Mouse (Mus musculus) liver, adult 2 months (tissue): ENCODE measurements at regions not wholly inside any gene's neighbourhood (a gene's known extent, or its start where the extent isn't known, plus 50 kb on each side); places are given as distances from the start of the nearest gene placed in this dataset.

Experiments used
- CTCF ChIP-seq: fragments of 200-500 bp; IDR thresholded peaks from 2 replicates; pipeline ENCODE4 v1.5.1; 2011; ENCODE audit warnings: low read depth, low read length, control low read depth
- POLR2A ChIP-seq: fragments of 200-500 bp; IDR thresholded peaks from 2 replicates; pipeline ENCODE4 v1.6.1; 2011; ENCODE audit warnings: low read length, control low read depth; ENCODE audit not compliant: insufficient read depth; ENCODE audit errors: extremely low read depth

DNA sequence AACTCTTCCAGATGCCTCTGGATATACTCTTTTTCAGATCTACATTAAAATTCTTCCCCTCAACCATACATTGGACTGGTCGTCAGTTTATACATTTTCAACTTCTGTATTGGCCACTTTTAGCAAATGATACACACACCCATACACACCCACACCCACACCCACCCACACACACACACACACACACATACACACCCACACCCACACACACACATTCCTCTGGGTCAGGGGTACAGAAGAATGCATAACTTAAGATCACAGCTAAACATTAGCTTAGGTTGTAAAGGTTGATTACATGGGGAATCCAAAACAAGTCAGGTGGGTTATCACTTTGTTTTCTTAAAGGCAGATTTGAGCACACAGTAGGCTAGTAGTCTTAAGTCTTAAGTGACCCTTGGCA is 75.9 kb upstream of the Gm6657 start:
- TF ChIP-seq CTCF (no peak), POLR2A (no peak)
